Mouse (Mus musculus) heart, adult 8-10 months (tissue): Measurements from ENCODE around the gene Sdf4. TPM values are rescaled to one million over a fixed set of nuclear protein-coding genes. Genes with fewer than 3 reads are reported as not detected.

Experiments
- DNase-seq: peaks from one replicate; pipeline ENCODE4 v3.0.0; 2022; ENCODE audit warnings: low spot score
- microRNA-seq: library from miRNA; unstranded; fragments of <30 nt; microRNA quantifications from one replicate; pipeline ENCODE4 v1.2.0, GENCODE M21; 2022
- total RNA-seq, 4 experiments: library from RNA; stranded (reverse); gene quantifications; 2 replicates each; pipeline ENCODE4 v1.2.4; 2022

Sdf4 gene
- total RNA-seq, 4 experiments from 2014 or later, result 72.8 to 103 (median 87.1) TPM

GRCm38 (mm10) chr4:156054606-156055005 lies 61.9 kb downstream of the Sdf4 start:
- no peak for DNase-seq

GRCm38 (mm10) chr4:156055173-156055572 lies 62.5 kb downstream of the Sdf4 start:
- DNase-seq, result no peak

- no peak for DNase-seq
These were observed 65.0 kb downstream of the Sdf4 start for GRCm38 (mm10) chr4:156057702-156058101.

- DNase-seq, result no peak
These were observed 66.2 kb downstream of the Sdf4 start for GRCm38 (mm10) chr4:156058826-156059225.

DNA sequence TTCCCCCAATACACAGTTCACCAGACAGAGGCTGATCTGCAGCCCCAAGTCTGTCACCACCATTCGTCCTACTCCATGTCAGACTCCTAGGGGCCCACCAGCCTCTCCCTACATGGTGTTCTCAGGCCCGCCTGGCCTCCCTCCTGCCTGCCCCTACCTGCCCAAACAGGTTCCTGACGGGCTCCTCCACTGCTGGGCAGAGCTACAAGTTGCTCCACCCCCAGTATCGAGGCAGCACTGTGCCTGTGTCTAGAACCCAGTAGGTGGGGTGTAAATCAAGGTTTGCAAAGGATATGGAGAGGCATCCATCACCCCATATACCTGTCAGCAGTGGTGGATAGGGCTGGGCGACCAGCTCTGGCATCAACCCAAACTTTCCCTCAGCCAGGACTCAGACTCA lies 66.6 kb downstream of the Sdf4 start, which contains the start of gene Ttll10:
Gene Ttll10 (minus strand): TSS at position 154 of the 400 bp plus-strand sequence.
- DNase-seq, result no peak

DNA sequence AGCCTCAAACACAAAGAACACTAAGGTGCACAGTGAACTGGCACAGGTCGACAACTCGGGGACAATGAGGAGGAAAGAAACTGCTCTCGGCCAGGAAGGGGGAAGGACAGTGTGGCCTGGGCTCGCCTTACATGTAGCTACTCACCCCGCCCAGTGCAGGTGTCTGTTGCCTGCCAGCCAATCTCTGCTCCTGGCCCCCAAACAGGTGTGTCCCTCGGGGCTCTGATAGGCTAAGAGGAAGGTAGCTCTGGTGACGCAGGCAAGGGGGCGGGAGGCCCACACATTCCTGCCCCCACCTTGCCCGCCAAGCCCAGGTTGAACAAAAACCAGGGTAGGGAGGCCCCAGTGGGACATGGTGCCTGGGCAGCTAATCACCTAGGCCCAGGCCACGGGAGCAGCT lies 67.0 kb downstream of the Sdf4 start:
- no peak for DNase-seq

Small RNA genes lying within 50 kb of the gene (microRNA-seq; reads per million reads assigned to microRNA genes)
- gene Mir200a (7.6 reads per million, percentile 21 among the genes with 10 or more reads in this experiment), gene Mir200b (62.4 reads per million, percentile 52 among the genes with 10 or more reads in this experiment), gene Mir429 (26.3 reads per million, percentile 41 among the genes with 10 or more reads in this experiment)

Other genes with a start within 250 kb of the Sdf4 start
- gene Atad3a, start 231.8 kb upstream of the Sdf4 start, total RNA-seq, result 10 to 100 TPM; 34.9 to 45.7 (median 40.8) TPM
- 1 to 10 TPM; 5.6 to 9.8 (median 8.1) TPM for gene Vwa1, start 218.2 kb upstream of the Sdf4 start, total RNA-seq
- gene Tmem88b, start 207.0 kb upstream of the Sdf4 start, total RNA-seq, result 1 to 10 TPM in 1 of 4 experiments, under 1 TPM in 3; 0.66 to 1.1 (median 0.81) TPM
- not detected for gene Ankrd65, start 202.4 kb upstream of the Sdf4 start, total RNA-seq
- gene Mrpl20, start 190.0 kb upstream of the Sdf4 start, total RNA-seq, result 10 to 100 TPM; 78.5 to 86.8 (median 80.6) TPM
- 10 to 100 TPM; 20.3 to 30.7 (median 26.2) TPM for gene Ccnl2, start 180.4 kb upstream of the Sdf4 start, total RNA-seq
- gene Aurkaip1, start 161.6 kb upstream of the Sdf4 start, total RNA-seq, result 100 to 1,000 TPM; 112 to 128 (median 117) TPM
- gene Mxra8, start 153.2 kb upstream of the Sdf4 start, total RNA-seq, result 10 to 100 TPM; 19.7 to 30.4 (median 24.4) TPM
- 10 to 100 TPM; 41.3 to 50.7 (median 49.8) TPM for gene Dvl1, start 145.5 kb upstream of the Sdf4 start, total RNA-seq
- under 1 TPM; 0.17 to 0.19 (median 0.19) TPM for gene Tas1r3, start 129.5 kb upstream of the Sdf4 start, total RNA-seq
- 1 to 10 TPM; 7.3 to 9.9 (median 8.6) TPM for gene Cptp, start 123.4 kb upstream of the Sdf4 start, total RNA-seq
- 10 to 100 TPM; 13.9 to 14.5 (median 14.1) TPM for gene Ints11, start 123.3 kb upstream of the Sdf4 start, total RNA-seq
- 10 to 100 TPM in 3 of 4 experiments, 1 to 10 TPM in 1; 9.6 to 11.9 (median 10.9) TPM for gene Pusl1, start 101.1 kb upstream of the Sdf4 start, total RNA-seq
- gene Acap3, start 101.0 kb upstream of the Sdf4 start, total RNA-seq, result 10 to 100 TPM in 2 of 4 experiments, 1 to 10 TPM in 2; 9.5 to 13.8 (median 10.9) TPM
- 10 to 100 TPM; 46.5 to 51.6 (median 49.3) TPM for gene Ube2j2, start 49.0 kb upstream of the Sdf4 start, total RNA-seq
- 10 to 100 TPM; 17.5 to 20.9 (median 18.4) TPM for gene C1qtnf12, start 30.6 kb upstream of the Sdf4 start, total RNA-seq
- gene B3galt6, start 223 bp upstream of the Sdf4 start, total RNA-seq, result 1 to 10 TPM; 2.6 to 3.2 (median 2.8) TPM
- not detected for gene Tnfrsf4, start 21.0 kb downstream of the Sdf4 start, total RNA-seq
- under 1 TPM in 2 of 4 experiments, not detected in 2; 0.25 to 0.75 TPM for gene Tnfrsf18, start 33.3 kb downstream of the Sdf4 start, total RNA-seq
- gene Ttll10, start 66.5 kb downstream of the Sdf4 start, total RNA-seq, result under 1 TPM in 1 of 4 experiments, not detected in 3; 0.28 TPM
- gene 9430015G10Rik, start 117.1 kb downstream of the Sdf4 start, total RNA-seq, result 1 to 10 TPM; 2.1 to 3.3 (median 2.3) TPM
- under 1 TPM in 1 of 4 experiments, not detected in 3; 0.09 TPM for gene Rnf223, start 137.6 kb downstream of the Sdf4 start, total RNA-seq
- 10 to 100 TPM; 21.0 to 27.6 (median 24.5) TPM for gene Agrn, start 204.6 kb downstream of the Sdf4 start, total RNA-seq
- gene Isg15, start 207.9 kb downstream of the Sdf4 start, total RNA-seq, result 1 to 10 TPM; 1.7 to 2.8 (median 2.0) TPM
- gene AW011738, start 210.4 kb downstream of the Sdf4 start, total RNA-seq, result 10 to 100 TPM; 10.1 to 14.4 (median 12.2) TPM
- 100 to 1,000 TPM; 327 to 378 (median 333) TPM for gene Perm1, start 223.0 kb downstream of the Sdf4 start, total RNA-seq
- 10 to 100 TPM in 3 of 4 experiments, 1 to 10 TPM in 1; 9.5 to 11.8 (median 10.9) TPM for gene Plekhn1, start 242.0 kb downstream of the Sdf4 start, total RNA-seq
- gene Noc2l, start 243.1 kb downstream of the Sdf4 start, total RNA-seq, result 10 to 100 TPM; 22.1 to 24.5 (median 22.8) TPM